Mouse (Mus musculus) lung, embryonic 16.5 days (tissue): ENCODE data around the gene Gm20696. TPM values are rescaled to one million over a fixed set of nuclear protein-coding genes. Genes with fewer than 3 reads are reported as not detected.
A peak's percentile ranks its signal among the peaks of the same experiment; 100 is the strongest.

ENCODE experiments used
- ATAC-seq: fragments of 200-750 bp; cut with Nextera tagmentation; 2 replicates; pipeline ENCODE4 v1.8.0; 2017; ENCODE audit warnings: low read depth, mild to moderate bottlenecking, moderate library complexity
- H3K27ac ChIP-seq: fragments of 300-500 bp; sonication (generic); 2 replicates; pipeline ENCODE4 v1.5.1; 2014; ENCODE audit warnings: mild to moderate bottlenecking, control low read depth, low read length
- H3K27me3 ChIP-seq: fragments of 300-500 bp; sonication (generic); 2 replicates; pipeline ENCODE4 v1.6.1; 2014; ENCODE audit warnings: low read depth, low read length, mixed read lengths; ENCODE audit not compliant: control insufficient read depth, insufficient read depth
- H3K36me3 ChIP-seq: fragments of 300-500 bp; sonication (generic); 2 replicates; pipeline ENCODE4 v1.6.1; 2014; ENCODE audit warnings: low read length; ENCODE audit not compliant: control insufficient read depth, insufficient read depth
- H3K4me1 ChIP-seq: fragments of 300-500 bp; sonication (generic); replicated peaks from 2 replicates; pipeline ENCODE4 v1.6.1; 2014; ENCODE audit warnings: low read length, mixed read lengths; ENCODE audit not compliant: control insufficient read depth, insufficient read depth
- H3K4me2 ChIP-seq: fragments of 300-500 bp; sonication (generic); 2 replicates; pipeline ENCODE4 v1.6.1; 2014; ENCODE audit warnings: low read depth, low read length, control low read depth
- H3K4me3 ChIP-seq: fragments of 300-500 bp; sonication (generic); 2 replicates; pipeline ENCODE4 v1.5.1; 2014; ENCODE audit warnings: mild to moderate bottlenecking, low read length, control low read depth
- H3K9ac ChIP-seq: fragments of 300-500 bp; sonication (generic); 2 replicates; pipeline ENCODE4 v1.6.1; 2014; ENCODE audit warnings: low read length, control low read depth
- H3K9me3 ChIP-seq: fragments of 300-500 bp; sonication (generic); 2 replicates; pipeline ENCODE4 v1.6.1; 2016; ENCODE audit warnings: low read length; ENCODE audit not compliant: control insufficient read depth
- WGBS: fragments of 180-500 bp; shearing (Covaris S2); extraction: QIAGEN DNeasy Blood & Tissue Kit; methylation state at CpG from one replicate; pipeline ENCODE4 v1.1.7; 2014; 5-methylcytosine and 5-hydroxymethylcytosine counted together
- polyA plus RNA-seq: library from polyadenylated mRNA; unstranded; fragments of >200 nt; fragmentation: Nextera tagmentation; extraction: Ambion mirVana; gene quantifications from 2 replicates; pipeline ENCODE4 v1.2.1, GENCODE M21; 2015

Gm20696 gene
- polyA plus RNA-seq, 1 experiment from 2014 or later = 2.3 TPM

GRCm38 (mm10) chr6:99325461-99325860, 341.1 kb downstream of the Gm20696 start:
- ATAC-seq = no peak
- no peaks in the 10 kb centered on the region for H3K36me3 ChIP-seq
- H3K27me3 ChIP-seq = no peaks in the 10 kb centered on the region
- 82% methylated on average over 5 of the region's 5 CpGs for WGBS
- H3K4me2 ChIP-seq = no peak overlapping the region
- peaks cover 5% of the 10 kb centered on the region for H3K4me1 ChIP-seq
- H3K9ac ChIP-seq = no peak overlapping the region
- H3K27ac ChIP-seq = no peak overlapping the region
- H3K9me3 ChIP-seq = no peaks in the 10 kb centered on the region
- H3K4me3 ChIP-seq = no peak overlapping the region

GRCm38 (mm10) chr6:99322132-99322904, 344.3 kb downstream of the Gm20696 start:
- Histone ChIP-seq H3K9ac (no peak overlapping the region), H3K4me3 (no peak overlapping the region), H3K27me3 (no peaks in the 10 kb centered on the region), H3K4me2 (no peak overlapping the region), H3K36me3 (no peaks in the 10 kb centered on the region), H3K27ac (no peak overlapping the region), H3K9me3 (no peaks in the 10 kb centered on the region), H3K4me1 (0 out of 2 replicates have a peak, but pooled peaks cover 2% of the 10 kb centered on the region)
- WGBS = 70% methylated on average over 8 of the region's 8 CpGs
- no peak for ATAC-seq

- no peaks in the 10 kb centered on the region for H3K9me3 ChIP-seq
- H3K27ac ChIP-seq = no peak overlapping the region
- H3K4me3 ChIP-seq = no peak overlapping the region
- no peak overlapping the region for H3K4me2 ChIP-seq
- ATAC-seq = no peak
- H3K36me3 ChIP-seq = no peaks in the 10 kb centered on the region
- no peak overlapping the region for H3K9ac ChIP-seq
- 66% methylated on average over 8 of the region's 8 CpGs for WGBS
- no peaks in the 10 kb centered on the region for H3K27me3 ChIP-seq
- no peaks in the 10 kb centered on the region for H3K4me1 ChIP-seq
Measured at GRCm38 (mm10) chr6:99320444-99320843, 346.2 kb downstream of the Gm20696 start.

- Histone ChIP-seq H3K36me3 (no peaks in the 10 kb centered on the region), H3K4me3 (no peak overlapping the region), H3K27ac (no peak overlapping the region), H3K9ac (no peak overlapping the region), H3K4me2 (no peak overlapping the region), H3K9me3 (no peaks in the 10 kb centered on the region), H3K27me3 (no peaks in the 10 kb centered on the region), H3K4me1 (no peaks in the 10 kb centered on the region)
- peak; percentile 26; the same call in 1 of the 2 replicates for ATAC-seq
- WGBS = 77% methylated on average over 19 of the region's 19 CpGs
Measured at GRCm38 (mm10) chr6:99319415-99320405, 346.9 kb downstream of the Gm20696 start.

GRCm38 (mm10) chr6:99314746-99315145, 351.9 kb downstream of the Gm20696 start:
- no peak overlapping the region for H3K27ac ChIP-seq
- no peaks in the 10 kb centered on the region for H3K27me3 ChIP-seq
- H3K4me3 ChIP-seq = no peak overlapping the region
- H3K9me3 ChIP-seq = no peaks in the 10 kb centered on the region
- 51% methylated on average over 3 of the region's 3 CpGs for WGBS
- no peaks in the 10 kb centered on the region for H3K4me1 ChIP-seq
- H3K4me2 ChIP-seq = no peak overlapping the region
- no peaks in the 10 kb centered on the region for H3K36me3 ChIP-seq
- ATAC-seq = no peak
- no peak overlapping the region for H3K9ac ChIP-seq

- no peaks in the 10 kb centered on the region for H3K4me1 ChIP-seq
- no peak for ATAC-seq
- 59% methylated on average over 12 of the region's 12 CpGs for WGBS
Measured at GRCm38 (mm10) chr6:99310529-99310928, 356.1 kb downstream of the Gm20696 start.

GRCm38 (mm10) chr6:99310171-99310500, 356.5 kb downstream of the Gm20696 start:
- no peak for ATAC-seq
- no peaks in the 10 kb centered on the region for H3K27me3 ChIP-seq
- WGBS = 81% methylated on average over 3 of the region's 3 CpGs
- no peak overlapping the region for H3K9ac ChIP-seq
- H3K4me3 ChIP-seq = no peak overlapping the region
- no peaks in the 10 kb centered on the region for H3K9me3 ChIP-seq
- no peak overlapping the region for H3K4me2 ChIP-seq
- H3K4me1 ChIP-seq = no peaks in the 10 kb centered on the region
- no peaks in the 10 kb centered on the region for H3K36me3 ChIP-seq
- H3K27ac ChIP-seq = no peak overlapping the region

More at GRCm38 (mm10) chr6:99310529-99310928, 356.1 kb downstream of the Gm20696 start:
- no peak overlapping the region for H3K4me3 ChIP-seq
- no peaks in the 10 kb centered on the region for H3K36me3 ChIP-seq
- no peak overlapping the region for H3K4me2 ChIP-seq
- no peak overlapping the region for H3K27ac ChIP-seq
- H3K27me3 ChIP-seq = no peaks in the 10 kb centered on the region
- no peak overlapping the region for H3K9ac ChIP-seq
- no peaks in the 10 kb centered on the region for H3K9me3 ChIP-seq

- 68% methylated on average over 14 of the region's 14 CpGs for WGBS
- no peak for ATAC-seq
- Histone ChIP-seq H3K4me1 (no peaks in the 10 kb centered on the region), H3K9ac (no peak overlapping the region), H3K9me3 (no peaks in the 10 kb centered on the region), H3K27me3 (no peaks in the 10 kb centered on the region), H3K36me3 (no peaks in the 10 kb centered on the region), H3K4me2 (no peak overlapping the region), H3K27ac (no peak overlapping the region), H3K4me3 (no peak overlapping the region)
Measured at GRCm38 (mm10) chr6:99309466-99310170, 357.0 kb downstream of the Gm20696 start.

- no peaks in the 10 kb centered on the region for H3K27me3 ChIP-seq
- H3K4me1 ChIP-seq = peaks cover 10% of the 10 kb centered on the region
- H3K27ac ChIP-seq = no peak overlapping the region
- H3K9ac ChIP-seq = no peak overlapping the region
- no peaks in the 10 kb centered on the region for H3K36me3 ChIP-seq
- no peaks in the 10 kb centered on the region for H3K9me3 ChIP-seq
- WGBS = 83% methylated on average over 3 of the region's 3 CpGs
- no peak for ATAC-seq
- H3K4me2 ChIP-seq = no peak overlapping the region
- H3K4me3 ChIP-seq = no peak overlapping the region
Measured at GRCm38 (mm10) chr6:99305751-99306150, 360.8 kb downstream of the Gm20696 start.
